Mouse (Mus musculus): Measurements from ENCODE around the gene Usp48.
A peak's percentile ranks its signal among the peaks of the same experiment; 100 is the strongest.

The Usp48 gene

GRCm38 (mm10) chr4:137661078-137661450 lies 67.5 kb downstream of the Usp48 start:
- no peak for ATAC-seq (ENCODE audit: low TSS enrichment)

- ATAC-seq (ENCODE audit: low TSS enrichment), result no peak
These were observed 68.0 kb downstream of the Usp48 start for GRCm38 (mm10) chr4:137661547-137661946.

- no peak for ATAC-seq (ENCODE audit: low TSS enrichment)
These were observed 69.9 kb downstream of the Usp48 start for GRCm38 (mm10) chr4:137663491-137663890.

GRCm38 (mm10) chr4:137664433-137664979 lies 71.0 kb downstream of the Usp48 start, which contains the start of gene Rap1gap:
Gene Rap1gap (plus strand): TSS chr4:137664726.
- peak; percentile 49 for ATAC-seq (ENCODE audit: low TSS enrichment)

GRCm38 (mm10) chr4:137664980-137665675 lies 71.6 kb downstream of the Usp48 start:
- peak; percentile 55 for ATAC-seq (ENCODE audit: low TSS enrichment)

GRCm38 (mm10) chr4:137665791-137666190 lies 72.2 kb downstream of the Usp48 start:
- ATAC-seq (ENCODE audit: low TSS enrichment), result no peak

GRCm38 (mm10) chr4:137666283-137666957 lies 72.9 kb downstream of the Usp48 start:
- ATAC-seq (ENCODE audit: low TSS enrichment), result no peak

- peak; percentile 20; the same call in 1 of the 2 replicates for ATAC-seq (ENCODE audit: low TSS enrichment)
These were observed 73.4 kb downstream of the Usp48 start for GRCm38 (mm10) chr4:137666958-137667345.

- no peak for ATAC-seq (ENCODE audit: low TSS enrichment)
These were observed 74.2 kb downstream of the Usp48 start for GRCm38 (mm10) chr4:137667747-137668146.

- ATAC-seq (ENCODE audit: low TSS enrichment), result no peak
These were observed 78.4 kb downstream of the Usp48 start for GRCm38 (mm10) chr4:137671711-137672500.

GRCm38 (mm10) chr4:137675566-137675965 lies 82.0 kb downstream of the Usp48 start:
- ATAC-seq (ENCODE audit: low TSS enrichment), result no peak

GRCm38 (mm10) chr4:137676057-137676456 lies 82.5 kb downstream of the Usp48 start:
- ATAC-seq (ENCODE audit: low TSS enrichment), result no peak

GRCm38 (mm10) chr4:137676700-137677484 lies 83.3 kb downstream of the Usp48 start:
- peak; percentile 45; the same call in 1 of the 2 replicates for ATAC-seq (ENCODE audit: low TSS enrichment)

- peak; percentile 24; the same call in 1 of the 2 replicates for ATAC-seq (ENCODE audit: low TSS enrichment)
These were observed 84.4 kb downstream of the Usp48 start for GRCm38 (mm10) chr4:137677906-137678305.

GRCm38 (mm10) chr4:137678568-137678967 lies 85.0 kb downstream of the Usp48 start:
- no peak for ATAC-seq (ENCODE audit: low TSS enrichment)

GRCm38 (mm10) chr4:137679979-137680550 lies 86.5 kb downstream of the Usp48 start:
- no peak for ATAC-seq (ENCODE audit: low TSS enrichment)

GRCm38 (mm10) chr4:137680721-137681120 lies 87.2 kb downstream of the Usp48 start:
- ATAC-seq (ENCODE audit: low TSS enrichment), result no peak

GRCm38 (mm10) chr4:137681408-137682104 lies 88.0 kb downstream of the Usp48 start:
- peak; percentile 17; the same call in 1 of the 2 replicates for ATAC-seq (ENCODE audit: low TSS enrichment)

GRCm38 (mm10) chr4:137682961-137683453 lies 89.5 kb downstream of the Usp48 start:
- ATAC-seq (ENCODE audit: low TSS enrichment), result no peak

- ATAC-seq (ENCODE audit: low TSS enrichment), result no peak
These were observed 91.3 kb downstream of the Usp48 start for GRCm38 (mm10) chr4:137684830-137685343.

Data from frontal cortex, adult (tissue).